Mouse (Mus musculus): Measurements from ENCODE around the gene Rpl41. TPM values are rescaled to one million over a fixed set of nuclear protein-coding genes. Genes with fewer than 3 reads are reported as not detected.
"Not testable (repeated sequence)": the region's sequence is repeated elsewhere in the genome, so short reads cannot be mapped to it uniquely, and the experiment has no call there.

Rpl41 gene
- polyA plus RNA-seq, 1 experiment: 2,450 TPM

DNA sequence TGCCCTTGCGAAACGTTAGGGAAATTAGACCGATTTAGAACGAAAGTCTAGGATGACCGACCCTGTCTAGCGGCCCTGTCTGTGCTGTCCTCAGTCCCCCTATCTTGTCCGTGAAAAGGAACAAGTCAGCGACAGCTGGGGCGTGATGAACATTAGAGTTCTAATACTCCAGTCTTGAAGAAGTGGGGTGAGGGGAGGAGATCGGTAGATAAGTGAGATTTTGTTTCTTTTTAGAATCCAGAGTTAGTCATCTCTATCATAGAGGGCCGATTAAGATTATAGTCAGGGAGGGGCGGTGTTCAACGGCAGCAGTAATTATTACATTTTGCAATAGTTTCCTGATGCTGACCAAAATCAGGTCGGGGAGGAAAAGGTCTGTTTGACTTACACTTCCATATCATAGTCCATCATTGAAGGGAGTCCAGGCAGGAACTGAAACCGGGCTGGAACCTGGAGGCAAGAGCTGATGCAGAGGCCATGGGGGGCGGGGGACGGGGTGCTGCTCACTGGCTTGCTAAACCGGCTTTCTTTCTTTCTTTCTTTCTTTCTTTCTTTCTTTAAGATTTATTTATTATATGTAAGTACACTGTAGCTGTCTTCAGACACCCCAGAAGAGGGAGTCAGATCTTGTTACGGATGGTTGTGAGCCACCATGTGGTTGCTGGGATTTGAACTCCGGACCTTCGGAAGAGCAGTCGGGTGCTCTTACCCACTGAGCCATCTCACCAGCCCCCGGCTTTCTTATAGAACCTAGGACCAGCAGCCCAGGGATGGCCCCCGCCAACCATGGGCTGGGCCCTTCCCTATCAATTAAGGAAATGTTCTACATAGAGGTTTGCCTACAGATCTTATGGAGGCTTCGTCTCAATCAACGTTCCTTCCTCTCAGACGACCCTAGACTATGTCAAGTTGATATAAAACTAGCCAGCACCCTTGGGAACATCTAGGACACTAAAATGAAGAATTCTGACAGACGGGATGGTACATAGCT, 22.4 kb downstream of the Rpl41 start:
- WGBS: 25% methylated on average over 28 of the region's 28 CpGs
- no peak for DNase-seq (ENCODE audit: low read depth, low spot score)

DNA sequence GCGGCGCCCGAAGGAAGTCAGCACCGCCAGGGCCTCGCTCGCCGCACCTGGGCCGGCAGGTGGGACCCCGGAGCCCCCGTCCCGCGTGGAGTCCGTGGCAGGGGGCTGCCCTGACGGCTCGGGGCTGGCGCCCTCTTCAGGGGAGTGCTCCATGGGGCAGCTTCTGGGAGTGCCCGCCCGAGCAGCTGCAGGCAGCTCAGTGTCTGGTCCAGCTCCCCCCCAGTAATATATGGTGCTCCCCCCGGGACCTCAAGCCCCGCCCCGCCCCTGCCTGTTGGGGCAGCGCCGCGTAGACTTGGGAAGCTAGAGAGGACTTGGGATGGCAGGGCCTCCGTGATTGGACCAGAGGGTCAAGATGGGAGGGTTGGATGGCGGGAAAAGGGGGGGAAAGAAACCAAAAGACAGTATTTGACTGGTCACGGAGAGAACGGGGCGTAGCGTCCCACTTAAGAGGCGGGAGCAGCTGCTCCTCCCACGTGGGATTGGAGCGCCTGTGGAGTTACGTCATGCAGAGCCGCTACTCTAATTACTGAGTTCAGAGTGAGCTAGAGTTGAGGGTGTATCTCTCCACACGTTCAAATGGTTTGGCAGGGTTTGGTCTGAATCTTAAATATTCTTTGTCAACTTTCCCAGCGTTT, 23.3 kb downstream of the Rpl41 start, which contains the start of gene Esyt1:
Gene Esyt1 (minus strand): TSS at position 201 of the 638 bp plus-strand sequence.
- DNase-seq (ENCODE audit: low read depth, low spot score): peak; percentile 97
- WGBS: 1% methylated on average over 37 of the region's 37 CpGs

DNA sequence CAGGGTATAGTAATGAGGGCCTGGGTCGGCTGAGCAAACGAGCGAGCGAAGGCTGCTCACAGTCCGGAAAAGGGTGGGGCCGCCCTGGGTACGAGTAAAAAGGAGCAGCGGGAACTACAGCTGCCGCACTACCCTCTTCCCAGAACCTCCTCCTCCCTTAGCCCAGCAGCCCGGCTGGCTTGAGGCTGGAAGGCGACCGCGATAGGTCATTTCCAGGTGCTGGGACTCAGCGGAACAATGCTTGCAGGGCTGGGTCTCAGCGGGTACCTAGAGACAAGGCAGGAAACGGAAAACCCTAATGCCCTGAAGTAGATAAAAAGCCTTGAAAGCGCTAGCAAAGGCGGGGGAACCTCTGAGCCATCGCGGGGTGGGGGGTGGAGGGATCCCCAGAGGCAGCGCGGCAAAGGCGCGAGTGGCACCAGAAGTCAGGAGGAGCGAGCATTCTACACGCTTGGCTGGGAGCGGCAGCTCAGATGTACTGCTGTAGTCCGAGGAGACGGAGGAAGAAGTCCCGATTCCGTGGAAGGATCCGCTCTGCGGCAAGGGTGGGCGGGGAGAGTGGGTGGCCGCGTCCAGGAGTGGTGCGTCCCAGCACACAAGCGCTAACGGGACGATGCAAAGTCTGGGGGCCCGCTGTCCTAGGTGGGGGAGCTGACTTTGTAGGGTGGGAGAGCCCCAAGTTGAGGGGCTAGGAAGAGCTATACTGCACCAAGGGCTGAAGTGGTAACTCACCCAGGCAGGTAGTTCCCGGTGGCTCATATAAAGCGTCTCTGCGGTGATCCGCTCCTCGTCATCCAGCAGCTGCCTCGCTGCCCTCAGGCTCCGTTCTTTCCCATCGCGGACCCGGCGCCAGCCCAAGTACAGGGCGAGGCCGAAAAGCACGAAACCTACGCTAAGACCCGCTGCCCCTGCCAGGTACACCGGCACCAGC, 24.1 kb downstream of the Rpl41 start:
- DNase-seq (ENCODE audit: low read depth, low spot score): no peak
- WGBS: under 1% methylated on average over 58 of the region's 58 CpGs

DNA sequence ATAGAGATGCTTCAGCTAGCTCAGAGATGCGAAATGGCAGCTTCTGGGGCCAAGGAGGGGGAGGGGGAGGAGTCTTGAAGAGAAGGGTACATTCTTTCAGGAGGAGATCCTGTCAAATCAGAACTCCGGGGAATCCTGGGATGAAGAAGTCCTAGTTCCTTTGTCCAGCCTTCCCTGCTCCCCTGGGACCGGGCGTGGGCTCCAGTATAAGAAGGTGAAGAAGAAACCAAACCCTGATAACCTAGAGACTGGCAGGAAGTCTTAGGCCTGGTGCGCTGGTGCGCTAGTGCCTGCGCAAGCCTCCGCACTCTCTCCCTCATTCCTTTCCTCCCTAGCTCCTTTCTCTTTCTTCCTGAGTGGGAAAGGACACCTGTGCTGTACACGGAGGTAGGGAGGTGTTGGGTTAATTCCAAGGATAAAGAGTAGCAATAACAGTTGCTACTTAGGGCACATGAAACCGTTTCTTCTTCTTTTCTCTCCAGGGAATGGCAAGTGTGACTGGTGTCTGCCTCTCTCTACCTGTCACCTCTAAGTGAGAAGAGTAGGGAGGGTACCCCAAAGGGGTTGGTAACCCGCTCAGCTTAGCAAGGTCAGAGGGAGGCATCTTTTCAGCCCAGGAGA, 24.9 kb downstream of the Rpl41 start:
- no peak for DNase-seq (ENCODE audit: low read depth, low spot score)
- WGBS: 39% methylated on average over 11 of the region's 11 CpGs

DNA sequence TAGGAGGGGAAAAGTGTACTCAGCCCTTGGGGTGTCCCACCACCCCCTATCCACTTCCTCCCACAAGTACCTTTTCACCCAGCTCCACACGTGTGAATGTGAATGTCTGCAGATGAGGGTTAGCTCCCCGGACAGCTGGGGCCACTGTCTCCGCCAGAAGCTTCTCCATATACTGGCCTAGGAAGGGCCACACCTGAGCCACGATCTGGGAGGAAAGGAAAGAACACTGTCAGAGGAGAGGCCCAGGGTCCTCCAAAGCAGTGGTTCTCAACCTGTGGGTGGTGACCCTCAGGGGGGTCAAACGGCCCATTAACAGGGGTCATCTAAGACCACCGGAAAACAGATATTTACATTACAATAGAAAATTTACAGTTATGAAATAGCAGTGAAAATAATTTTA, 26.8 kb downstream of the Rpl41 start:
- no peak for DNase-seq (ENCODE audit: low read depth, low spot score)
- WGBS: 82% methylated on average over 6 of the region's 6 CpGs

DNA sequence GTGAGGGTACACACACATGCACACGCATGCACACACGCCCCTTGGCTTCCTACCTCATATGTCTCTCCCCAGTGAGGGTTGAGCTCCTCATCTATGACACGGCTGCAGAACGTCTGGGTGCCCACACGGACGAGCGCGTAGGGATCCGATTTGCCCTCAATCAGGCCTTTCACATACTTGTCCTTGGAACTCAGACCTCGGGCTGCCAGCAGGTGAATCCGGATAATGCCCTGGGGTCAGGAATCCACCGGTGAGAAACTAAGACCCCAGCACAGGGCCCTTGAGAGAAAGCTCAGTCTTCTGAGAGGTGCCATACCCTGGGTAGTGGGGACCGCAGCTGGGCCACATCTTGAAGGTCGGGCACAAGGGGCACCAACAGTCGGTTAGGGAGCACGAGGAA, 28.5 kb downstream of the Rpl41 start:
- 91% methylated on average over 16 of the region's 16 CpGs for WGBS

DNA sequence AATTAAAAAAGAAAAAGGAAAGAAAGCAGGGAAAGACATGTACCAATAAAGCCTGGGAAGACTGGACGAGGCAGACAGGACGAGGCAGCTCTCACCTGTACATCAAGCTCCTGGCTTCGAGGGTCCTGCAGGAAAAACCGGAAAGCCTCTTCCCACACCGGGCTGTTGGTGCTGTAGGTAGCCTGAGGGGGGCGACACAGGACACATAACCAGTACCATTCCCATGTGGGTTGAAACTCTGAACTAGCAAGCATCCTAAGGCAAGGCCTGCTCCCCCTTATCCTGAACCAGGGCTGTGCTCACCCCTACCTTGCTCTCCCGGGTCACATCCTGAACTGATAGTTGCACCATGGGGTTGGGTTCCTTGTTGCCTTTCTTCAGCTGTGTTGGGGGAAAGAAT, 30.3 kb downstream of the Rpl41 start:
- no peak for DNase-seq (ENCODE audit: low read depth, low spot score)
- WGBS: 82% methylated on average over 7 of the region's 7 CpGs

More for the DNA sequence above, 28.5 kb downstream of the Rpl41 start:
- no peak for DNase-seq (ENCODE audit: low read depth, low spot score)

DNA sequence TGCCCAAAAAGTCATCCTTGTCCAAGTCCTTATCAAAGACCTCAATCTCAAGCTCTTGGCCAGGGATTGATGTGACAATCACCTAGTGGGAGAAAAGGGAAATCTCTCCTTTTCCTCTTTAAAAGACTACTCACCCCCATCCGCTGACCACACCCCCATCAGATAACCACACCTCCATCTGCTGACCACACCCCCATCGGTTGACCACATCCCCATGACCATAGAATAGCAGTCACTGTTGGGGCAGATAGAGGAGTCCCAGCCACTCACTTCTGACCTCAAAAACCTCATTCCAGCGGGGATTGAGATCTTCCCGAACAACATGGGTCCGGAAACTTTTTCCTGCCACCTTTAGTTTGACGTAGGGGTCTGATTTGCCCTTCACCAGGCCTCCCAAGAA, 32.4 kb downstream of the Rpl41 start:
- no peak for DNase-seq (ENCODE audit: low read depth, low spot score)
- WGBS: 68% methylated on average over 6 of the region's 6 CpGs

DNA sequence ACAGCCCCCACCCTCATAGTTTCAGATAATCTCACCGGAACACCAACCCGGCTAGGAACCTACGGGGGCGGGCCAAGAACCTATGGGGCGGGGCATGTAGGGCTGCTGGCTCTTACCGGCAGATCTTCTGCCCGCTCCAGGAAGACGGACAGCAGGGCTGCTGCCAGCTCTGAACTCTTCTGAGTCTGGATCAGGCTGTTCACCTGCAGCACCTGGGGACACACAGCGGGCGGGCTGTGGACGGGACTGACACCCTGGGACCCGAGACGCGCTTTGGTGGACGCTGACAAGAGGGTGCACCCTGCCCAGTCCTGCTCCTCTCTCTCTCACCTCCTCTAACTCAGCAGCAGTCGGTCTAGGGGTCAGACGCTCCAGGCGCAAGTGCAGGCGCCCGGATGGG, 33.1 kb downstream of the Rpl41 start:
- WGBS: 79% methylated on average over 20 of the region's 20 CpGs
- no peak for DNase-seq (ENCODE audit: low read depth, low spot score)

DNA sequence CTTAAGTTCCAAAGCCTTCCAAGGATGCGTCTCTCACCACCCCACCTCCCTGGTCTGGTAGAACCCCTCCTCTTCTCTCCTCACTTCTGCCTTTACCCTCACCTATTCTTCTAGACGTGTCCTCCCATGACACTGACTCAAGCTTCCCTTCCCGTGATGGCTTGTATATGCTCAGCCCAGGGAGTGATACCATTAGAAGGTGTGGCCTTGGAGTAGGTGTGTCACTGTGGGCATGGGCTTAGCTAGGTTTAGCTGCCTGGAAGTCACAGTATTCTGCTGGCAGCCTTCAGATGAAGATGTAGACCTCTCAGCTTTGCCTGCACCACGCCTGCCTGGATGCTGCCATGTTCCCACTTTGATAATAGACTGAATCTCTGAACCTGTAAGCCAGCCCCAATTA, 34.1 kb downstream of the Rpl41 start:
- WGBS: 77% methylated on average over 4 of the region's 4 CpGs
- no peak for DNase-seq (ENCODE audit: low read depth, low spot score)

DNA sequence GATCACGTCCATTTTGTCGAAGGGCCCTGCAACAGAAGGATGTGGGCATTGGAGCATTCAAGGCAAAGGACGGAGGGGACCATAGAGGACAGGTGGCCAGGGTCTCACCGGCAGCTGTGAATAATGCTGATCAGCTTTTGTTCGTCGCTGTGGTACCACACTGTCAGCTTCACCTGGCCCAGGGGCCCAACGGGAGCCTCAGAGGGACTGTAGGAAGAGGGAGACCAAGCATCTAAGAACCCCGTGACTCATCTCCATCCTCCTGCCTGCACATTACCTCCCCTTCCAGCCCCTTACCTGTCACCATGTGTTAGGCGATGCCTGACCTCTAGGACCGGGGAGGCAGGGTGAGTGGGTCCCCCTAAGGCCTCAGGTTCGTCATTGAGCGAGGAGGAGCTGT, 37.3 kb downstream of the Rpl41 start:
- WGBS: 95% methylated on average over 12 of the region's 12 CpGs
- DNase-seq (ENCODE audit: low read depth, low spot score): no peak

DNA sequence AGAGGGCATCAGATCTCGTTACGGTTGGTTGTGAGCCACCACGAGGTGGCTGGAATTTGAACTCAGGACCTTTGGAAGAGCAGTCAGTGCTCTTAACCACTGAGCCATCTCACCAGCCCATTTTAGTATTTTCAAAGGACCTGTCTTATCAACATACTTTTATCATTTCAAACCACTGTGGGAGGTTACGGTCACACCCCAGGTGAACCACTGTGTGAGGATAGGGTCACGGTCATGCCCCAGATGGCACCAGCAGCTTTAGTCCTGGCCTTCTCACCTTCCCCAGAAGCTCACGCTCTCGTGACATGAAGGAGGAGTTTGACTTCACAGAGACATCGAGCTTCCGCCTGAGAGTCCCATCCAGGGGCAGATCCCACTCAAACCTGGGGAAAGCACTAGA, 37.9 kb downstream of the Rpl41 start:
- WGBS: 91% methylated on average over 9 of the region's 9 CpGs
- no peak for DNase-seq (ENCODE audit: low read depth, low spot score)

DNA sequence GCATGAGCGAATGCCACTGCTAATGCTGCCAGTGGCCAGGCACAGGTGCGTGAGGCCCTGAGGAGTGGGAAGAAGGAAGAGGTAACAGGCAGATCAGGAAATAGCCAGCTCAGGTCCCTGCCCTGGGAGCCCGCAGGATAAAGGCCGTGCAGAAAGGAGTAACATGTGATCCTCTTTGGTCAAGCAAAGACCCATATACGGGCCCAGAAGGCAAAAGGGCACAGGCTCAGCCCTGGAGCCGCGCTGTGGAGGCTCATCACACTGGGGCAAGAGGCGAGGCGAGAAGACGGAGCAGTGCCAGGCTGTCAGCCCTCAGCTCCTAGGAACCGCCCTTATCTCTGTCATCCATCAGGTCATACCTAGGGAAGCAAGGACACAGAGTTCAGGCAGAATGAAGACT, 38.8 kb downstream of the Rpl41 start:
- 94% methylated on average over 11 of the region's 11 CpGs for WGBS
- no peak for DNase-seq (ENCODE audit: low read depth, low spot score)

DNA sequence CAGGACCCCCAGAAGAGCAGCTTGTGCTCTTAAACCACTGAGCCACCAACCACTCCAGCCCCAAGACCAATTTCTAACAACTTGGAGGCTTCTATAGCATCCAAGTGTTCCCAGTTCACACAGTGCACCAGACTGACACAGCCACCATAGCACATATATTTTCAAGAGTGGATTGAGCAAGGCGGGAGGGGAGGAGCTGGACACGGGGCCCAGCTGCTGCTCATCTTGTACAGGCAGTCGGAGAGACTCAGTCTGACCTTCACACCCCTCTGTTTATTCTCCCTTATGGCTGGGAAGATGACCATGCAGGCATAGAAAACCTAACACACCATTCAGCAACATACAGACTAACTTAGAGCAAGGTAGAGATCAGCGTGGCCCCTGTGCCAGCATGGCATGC, 39.3 kb downstream of the Rpl41 start:
- WGBS: 68% methylated on average over 4 of the region's 4 CpGs
- no peak for DNase-seq (ENCODE audit: low read depth, low spot score)

DNA sequence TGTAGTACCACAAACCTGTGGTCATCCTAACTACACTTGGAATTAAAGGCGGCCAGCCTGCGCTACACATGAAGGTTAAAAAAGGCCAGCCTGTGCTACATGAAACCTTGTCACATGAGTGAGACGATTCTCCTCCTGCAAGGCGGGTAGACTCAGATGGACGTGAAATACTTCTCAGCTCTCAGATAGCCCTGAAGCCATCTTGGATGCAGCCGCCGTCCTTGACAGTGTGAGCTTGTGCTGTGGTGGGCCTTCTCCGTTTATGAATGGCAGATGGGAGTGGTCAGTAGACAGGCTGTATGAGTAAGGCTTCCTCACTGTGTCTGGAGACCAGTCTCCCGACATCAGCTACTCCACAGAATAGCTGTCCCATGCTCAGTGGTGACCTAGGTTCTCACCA, 39.9 kb downstream of the Rpl41 start:
- no peak for DNase-seq (ENCODE audit: low read depth, low spot score)
- WGBS: 88% methylated on average over 9 of the region's 9 CpGs

DNA sequence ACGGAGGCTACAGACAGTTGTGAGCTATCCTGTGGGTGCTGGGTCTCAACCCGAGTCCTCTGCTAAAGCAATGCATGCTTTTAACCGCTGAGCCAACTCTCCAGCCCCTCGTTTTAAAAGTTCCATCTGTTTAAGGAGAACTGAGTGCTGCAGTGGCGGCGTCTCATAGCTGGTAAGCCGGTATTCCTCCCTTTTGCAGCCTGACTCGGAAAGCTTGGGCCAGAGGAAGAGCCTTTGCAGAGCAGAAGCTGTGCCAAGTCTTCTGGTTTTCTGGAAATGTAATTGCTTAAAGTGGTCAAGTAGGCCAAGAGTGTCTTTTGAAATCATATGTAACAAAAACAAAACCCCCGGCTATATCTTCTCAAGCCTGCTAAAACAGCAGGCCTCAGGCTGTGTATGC, 40.8 kb downstream of the Rpl41 start:
- DNase-seq (ENCODE audit: low read depth, low spot score): no peak
- WGBS: 72% methylated on average over 9 of the region's 9 CpGs

DNA sequence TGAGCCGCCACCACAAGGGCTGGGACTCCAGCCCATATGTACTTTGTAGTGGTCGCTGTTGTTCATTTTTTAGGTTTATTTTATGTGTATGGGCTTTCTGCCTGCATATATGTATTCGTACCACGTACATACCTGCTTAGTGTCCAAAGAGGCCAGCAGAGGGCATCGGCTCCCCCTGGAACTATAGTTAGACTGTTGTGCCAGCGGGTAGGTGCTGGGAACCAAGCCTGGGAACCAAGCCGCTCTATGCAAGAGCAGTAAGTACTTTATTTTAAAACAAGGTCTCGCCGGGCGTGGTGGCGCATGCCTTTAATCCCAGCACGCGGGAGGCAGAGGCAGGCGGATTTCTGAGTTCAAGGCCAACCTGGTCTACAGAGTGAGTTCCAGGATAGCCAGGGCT, 43.1 kb downstream of the Rpl41 start:
- 97% methylated on average over 14 of the region's 14 CpGs for WGBS
- no peak for DNase-seq (ENCODE audit: low read depth, low spot score)

DNA sequence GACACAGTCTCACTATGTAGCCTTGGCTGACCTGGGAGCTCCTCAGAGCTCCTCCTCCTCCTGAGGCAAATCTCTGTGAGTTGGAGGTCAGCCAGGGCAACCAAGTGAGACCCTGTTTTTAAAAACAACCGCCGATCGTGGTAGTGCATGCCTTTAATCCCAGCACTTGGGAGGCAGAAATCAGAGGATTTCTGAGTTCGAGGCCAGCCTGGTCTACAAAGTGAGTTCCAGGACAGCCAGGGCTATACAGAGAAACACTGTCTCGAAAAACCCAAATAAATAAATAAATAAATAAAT, 43.8 kb downstream of the Rpl41 start:
- 89% methylated on average over 5 of the region's 5 CpGs for WGBS
- not testable (repeated sequence) for DNase-seq (ENCODE audit: low read depth, low spot score)

DNA sequence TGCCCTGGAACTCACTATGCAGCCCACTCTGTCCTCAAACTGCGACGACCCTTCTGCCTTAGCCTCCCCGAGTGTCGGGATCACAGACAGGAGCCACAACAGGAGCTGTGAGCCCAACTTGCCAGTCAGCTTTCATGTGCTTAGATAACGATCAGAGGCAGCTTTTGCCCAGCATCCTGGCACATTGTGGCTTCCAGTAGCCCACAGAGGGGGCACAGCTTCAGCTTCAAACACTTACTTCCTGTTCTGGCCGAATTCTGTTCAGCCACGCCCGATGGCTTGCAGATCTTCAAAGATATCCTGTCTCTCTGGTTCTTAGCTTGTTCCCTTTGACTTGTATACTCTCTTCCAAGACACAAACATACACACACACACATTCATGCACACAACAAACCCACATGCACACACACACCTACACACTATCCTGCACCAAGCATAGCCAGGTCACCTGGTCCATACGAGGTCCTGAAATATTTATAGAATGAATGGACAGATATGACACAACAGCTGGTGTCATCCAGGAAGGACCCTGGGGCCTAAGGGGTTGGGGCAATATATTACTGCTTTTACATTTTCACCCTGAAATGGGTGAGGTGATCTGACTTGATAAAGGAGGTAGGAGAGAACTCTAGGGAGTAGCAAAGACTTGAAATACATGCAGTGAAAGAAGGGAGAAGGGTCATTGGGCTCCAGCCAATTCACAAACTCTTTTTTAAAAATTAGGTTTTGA, 44.3 kb downstream of the Rpl41 start:
- no peak for DNase-seq (ENCODE audit: low read depth, low spot score)
- WGBS: 36% methylated on average over 9 of the region's 9 CpGs

Data from large intestine, adult 2 months (tissue).